In genomic region chr8:126586599-126587577, GRCm38 (mm10) we compare ENCODE assay signal across 8 mouse cellular contexts. TPM values are rescaled to one million over a fixed set of nuclear protein-coding genes. Genes with fewer than 3 reads are reported as not detected.
DNase-seq lines count a peak whose midpoint lies in the region; ATAC-seq and TF ChIP-seq lines count a peak whose summit lies in the region.

No protein-coding gene starts in this region.

- peaks cover 11% of the 10 kb centered on the region for H3K4me1 ChIP-seq in testis, adult 2 months (ENCODE audit: control insufficient read depth, insufficient read depth, low read length)
- H3K4me1 ChIP-seq in limb, embryonic 14.5 days (ENCODE audit: control insufficient read depth, insufficient read depth, low read length) = peaks cover 51% of the 10 kb centered on the region

- H3K27me3 ChIP-seq in testis, adult 2 months (ENCODE audit: control insufficient read depth, insufficient read depth, low read length) = no peaks in the 10 kb centered on the region
- no peaks in the 10 kb centered on the region for H3K27me3 ChIP-seq in limb, embryonic 14.5 days (ENCODE audit: control insufficient read depth, insufficient read depth, low read length)

- H3K27ac ChIP-seq in testis, adult 2 months (ENCODE audit: control insufficient read depth, insufficient read depth, low read depth, low read length) = peak overlapping the region; percentile 12; the same call in 1 of the 2 replicates
- 0 out of 2 replicates have a peak overlapping the region, but pooled peaks have one; percentile 19 for H3K27ac ChIP-seq in limb, embryonic 14.5 days (replicated peaks; ENCODE audit: low read depth, low read length)

- TF ChIP-seq CTCF in testis, adult 2 months (IDR thresholded peaks at IDR 0.05; ENCODE audit: control insufficient read depth, insufficient read depth, insufficient replicate concordance, low read depth, low read length) = no peak

- 66% methylated on average over 10 of the region's 10 CpGs for WGBS in limb, embryonic 14.5 days

- no peak for ATAC-seq in limb, embryonic 14.5 days (ENCODE audit: low FRiP score, low read depth)

- H3K9me3 ChIP-seq in limb, embryonic 14.5 days (ENCODE audit: control insufficient read depth, low read length) = no peaks in the 10 kb centered on the region

- H3K4me3 ChIP-seq in testis, adult 2 months (ENCODE audit: control insufficient read depth, low read depth, low read length) = no peak overlapping the region
- H3K4me3 ChIP-seq in limb, embryonic 14.5 days (replicated peaks; ENCODE audit: low read length) = peak overlapping the region; percentile 19

- peak; percentile 93 for DNase-seq in heart, adult 11 months
- no peak for DNase-seq in heart, adult 8-10 months (ENCODE audit: low spot score)
- no peak for DNase-seq in testis, postnatal 14 days (ENCODE audit: low spot score)
- DNase-seq in limb, embryonic 14.5 days (ENCODE audit: low spot score) = no peak
- peak; percentile 22 for DNase-seq in yolk sac, embryonic 10.5 days (ENCODE audit: low spot score)
- DNase-seq in layer of hippocampus, postnatal 14 days (ENCODE audit: low spot score in 2 of 2) = no peak
- no peak for DNase-seq in right cerebral cortex, postnatal 25 days

- H3K36me3 ChIP-seq in testis, adult 2 months (ENCODE audit: control insufficient read depth, insufficient read depth, low read length) = no peaks in the 10 kb centered on the region
- peaks cover 36% of the 10 kb centered on the region for H3K36me3 ChIP-seq in limb, embryonic 14.5 days (ENCODE audit: control insufficient read depth, insufficient read depth, low read length)

- TF ChIP-seq POLR2A in testis, adult 2 months (IDR thresholded peaks at IDR 0.05; ENCODE audit: control insufficient read depth, low read depth, low read length) = no peak
- no peak for TF ChIP-seq POLR2A in limb, embryonic 14.5 days (IDR thresholded peaks at IDR 0.05; ENCODE audit: borderline replicate concordance, extremely low read depth, insufficient read depth, insufficient read length)

- no peak overlapping the region for H3K9ac ChIP-seq in limb, embryonic 14.5 days (ENCODE audit: low read depth, low read length, severe bottlenecking)

- peak overlapping the region; percentile 96 for H3K4me2 ChIP-seq in limb, embryonic 14.5 days (replicated peaks; ENCODE audit: low read depth, low read length, severe bottlenecking)

RNA-seq across cellular contexts. Expression of gene Irf2bp2, which starts 6.9 kb away (rescaled TPM):
- total RNA-seq in heart, adult 8-10 months (2022) = 10 to 100 TPM; 41.8 to 60.9 (median 50.3) TPM
- 3.3 and 3.8 TPM in 2 replicates for polyA plus RNA-seq in testis, adult 2 months (2012; rRNA removed)
- 44.5 and 58.6 TPM in 2 replicates for polyA plus RNA-seq in limb, embryonic 14.5 days (2012; rRNA removed)
- 10.0 and 10.1 TPM in 2 replicates for polyA plus RNA-seq in limb, embryonic 14.5 days (2014; fragmentation: Nextera tagmentation; extraction: Ambion mirVana)
- 10 to 100 TPM; 57.1 to 61.7 TPM for total RNA-seq in layer of hippocampus, postnatal 14 days (2021)

Comparison
In these comparisons a context has a peak if more than half of its experiments do, and no peak if none do; other contexts are left out.
1. DNase-seq: peak in heart, adult 11 months (single experiment) and yolk sac, embryonic 10.5 days (single experiment); none in heart, adult 8-10 months (single experiment), testis, postnatal 14 days (single experiment), limb, embryonic 14.5 days (single experiment), layer of hippocampus, postnatal 14 days (0 of 2) and right cerebral cortex, postnatal 25 days (single experiment).